Mouse (Mus musculus) G1E (cell line): Measurements from ENCODE around the gene Taf8. TPM values are rescaled to one million over a fixed set of nuclear protein-coding genes. Genes with fewer than 3 reads are reported as not detected.

Source experiments
- ATAC-seq: 2 replicates; pipeline ENCODE4 v1.8.0; 2016; ENCODE audit warnings: mild to moderate bottlenecking; ENCODE audit not compliant: insufficient number of reproducible peaks, poor library complexity, low FRiP score, severe bottlenecking; ENCODE audit errors: extremely low read depth
- DNase-seq: peaks from one replicate; pipeline ENCODE4 v3.0.0; 2012; ENCODE audit warnings: low spot score
- H3K27me3 ChIP-seq: 2 replicates; pipeline ENCODE4 v1.6.1; 2012; ENCODE audit warnings: mild to moderate bottlenecking, low read length, inconsistent platforms; ENCODE audit not compliant: insufficient read depth
- H3K36me3 ChIP-seq: replicated peaks from 2 replicates; pipeline ENCODE3; 2012; ENCODE audit warnings: mild to moderate bottlenecking, inconsistent platforms
- H3K4me1 ChIP-seq: 2 replicates; pipeline ENCODE4 v1.6.1; 2012; ENCODE audit warnings: low read depth, low read length, inconsistent platforms, mixed read lengths; ENCODE audit not compliant: insufficient read depth
- H3K4me3 ChIP-seq: 2 replicates; pipeline ENCODE4 v1.5.1; 2012; ENCODE audit warnings: low read depth, mild to moderate bottlenecking, inconsistent platforms, low read length, moderate library complexity, mixed read lengths
- H3K9me3 ChIP-seq: replicated peaks from 2 replicates; pipeline ENCODE4 v1.6.1; 2012; ENCODE audit warnings: inconsistent platforms
- CTCF ChIP-seq: IDR thresholded peaks from 2 replicates; pipeline ENCODE4 v1.5.1; 2012; ENCODE audit warnings: low read depth, low read length, inconsistent platforms, mixed read lengths
- GATA1 ChIP-seq: IDR thresholded peaks from 2 replicates; pipeline ENCODE4 v1.6.1; 2012; ENCODE audit warnings: borderline replicate concordance, low read length, inconsistent platforms, mixed read lengths
- GATA2 ChIP-seq: IDR thresholded peaks from 2 replicates; pipeline ENCODE4 v1.6.1; 2012; ENCODE audit warnings: low read depth, low read length, inconsistent platforms, borderline replicate concordance
- POLR2AphosphoS5 ChIP-seq: IDR thresholded peaks from 2 replicates; pipeline ENCODE4 v1.6.1; 2012; ENCODE audit warnings: low read depth, low read length, inconsistent platforms; ENCODE audit not compliant: insufficient replicate concordance
- TAL1 ChIP-seq: conservative IDR thresholded peaks from 2 replicates; pipeline ENCODE4 v1.6.1; 2012; ENCODE audit warnings: low read depth, low read length, inconsistent platforms, mixed read lengths
- polyA plus RNA-seq: library from polyadenylated mRNA; stranded (reverse); fragments of >175 nt; gene quantifications from 2 replicates; pipeline ENCODE4 v1.2.3, GENCODE M21; 2012
- total RNA-seq, 2 experiments: library from RNA; stranded (forward) in 1 of 2; stranded (reverse) in 1 of 2; fragments of 200-1000 nt in 1 of 2; fragments of >200 nt in 1 of 2; fragmentation: Nextera tagmentation in 1 of 2; gene quantifications; 2 replicates each; pipeline ENCODE4 v1.2.3; 2014 to 2017

Taf8 gene
- total and polyA plus RNA-seq, 3 experiments, result 22.4 to 39.8 (median 29.1) TPM

- Histone ChIP-seq H3K4me1 (peaks cover 68% of the 10 kb centered on the region), H3K36me3 (peaks cover 67% of the 10 kb centered on the region), H3K27me3 (no peaks in the 10 kb centered on the region), H3K9me3 (no peaks in the 10 kb centered on the region), H3K4me3 (peak overlapping the region; percentile 59; the same call in 1 of the 2 replicates)
- TF ChIP-seq TAL1, result no peak
- TF ChIP-seq POLR2AphosphoS5, result no peak
- no peak for TF ChIP-seq GATA1
- no peak for TF ChIP-seq CTCF
- no peak for TF ChIP-seq GATA2
- ATAC-seq (0 out of 2 replicates have a peak, but pooled peaks have one; percentile 10), DNase-seq (no peak)
Observed at GRCm38 (mm10) chr17:47527581-47528300, 25.6 kb upstream of the Taf8 start.

- no peaks in the 10 kb centered on the region for H3K9me3 ChIP-seq
- H3K4me3 ChIP-seq, result peak overlapping the region; percentile 59; the same call in 1 of the 2 replicates
- no peak for TF ChIP-seq GATA2
- TF ChIP-seq CTCF, result no peak
- no peak for TF ChIP-seq TAL1
- TF ChIP-seq POLR2AphosphoS5, result no peak
- no peak for TF ChIP-seq GATA1
- DNase-seq (no peak), ATAC-seq (no peak)
- H3K36me3 ChIP-seq, result peaks cover 66% of the 10 kb centered on the region
- no peaks in the 10 kb centered on the region for H3K27me3 ChIP-seq
- peaks cover 68% of the 10 kb centered on the region for H3K4me1 ChIP-seq
Observed at GRCm38 (mm10) chr17:47526856-47527520, 24.9 kb upstream of the Taf8 start.

GRCm38 (mm10) chr17:47524991-47525390, 22.9 kb upstream of the Taf8 start:
- no peak for ATAC-seq
- H3K36me3 ChIP-seq, result peaks cover 55% of the 10 kb centered on the region
- DNase-seq, result no peak
- peaks cover 76% of the 10 kb centered on the region for H3K4me1 ChIP-seq
- TF ChIP-seq CTCF (no peak), GATA1 (no peak), TAL1 (no peak), POLR2AphosphoS5 (no peak), GATA2 (no peak)
- no peak overlapping the region for H3K4me3 ChIP-seq
- H3K27me3 ChIP-seq, result no peaks in the 10 kb centered on the region
- H3K9me3 ChIP-seq, result no peaks in the 10 kb centered on the region

GRCm38 (mm10) chr17:47524055-47524454, 22.0 kb upstream of the Taf8 start:
- DNase-seq, result no peak
- Histone ChIP-seq H3K9me3 (no peaks in the 10 kb centered on the region), H3K4me1 (peaks cover 77% of the 10 kb centered on the region), H3K36me3 (peaks cover 52% of the 10 kb centered on the region), H3K4me3 (no peak overlapping the region), H3K27me3 (no peaks in the 10 kb centered on the region)
- no peak for ATAC-seq
- TF ChIP-seq POLR2AphosphoS5 (no peak), GATA1 (no peak), TAL1 (no peak), CTCF (no peak), GATA2 (no peak)

- no peak for DNase-seq
- Histone ChIP-seq H3K4me1 (peaks cover 72% of the 10 kb centered on the region), H3K9me3 (no peaks in the 10 kb centered on the region), H3K4me3 (peak overlapping the region; percentile 56; the same call in 1 of the 2 replicates), H3K36me3 (peaks cover 51% of the 10 kb centered on the region), H3K27me3 (no peaks in the 10 kb centered on the region)
- ATAC-seq, result no peak
- TF ChIP-seq TAL1 (no peak), GATA2 (no peak), POLR2AphosphoS5 (no peak), CTCF (no peak), GATA1 (no peak)
Observed at GRCm38 (mm10) chr17:47523211-47523682, 21.2 kb upstream of the Taf8 start.

GRCm38 (mm10) chr17:47522536-47522935, 20.4 kb upstream of the Taf8 start:
- Histone ChIP-seq H3K4me3 (peak overlapping the region; percentile 65; the same call in 1 of the 2 replicates), H3K36me3 (peaks cover 55% of the 10 kb centered on the region), H3K9me3 (no peaks in the 10 kb centered on the region), H3K4me1 (peaks cover 68% of the 10 kb centered on the region), H3K27me3 (no peaks in the 10 kb centered on the region)
- no peak for DNase-seq
- ATAC-seq, result no peak
- TF ChIP-seq CTCF, result no peak
- TF ChIP-seq POLR2AphosphoS5, result no peak
- no peak for TF ChIP-seq GATA2
- TF ChIP-seq GATA1, result no peak
- no peak for TF ChIP-seq TAL1
